Comparison of ENCODE assay signal across 15 mouse cellular contexts in genomic region chr9:46784355-46784975, GRCm38 (mm10).
A peak's percentile ranks its signal among the peaks of the same experiment; 100 is the strongest.
DNase-seq lines count a peak whose midpoint lies in the region; ATAC-seq and TF ChIP-seq lines count a peak whose summit lies in the region.
"Had no signal": no experiment of that assay in that cellular context is flagged by ENCODE, and none has a peak within 500 bp of the region (broad histone marks: within the 10 kb centered on the region; RNA-seq: fewer than 3 reads in every experiment).

No protein-coding gene starts in this region.

- H3K9ac ChIP-seq in forebrain, embryonic 13.5 days: no peak overlapping the region
- no peak overlapping the region for H3K9ac ChIP-seq in forebrain, embryonic 11.5 days (ENCODE audit: low read length)
- no peak overlapping the region for H3K9ac ChIP-seq in hindbrain, postnatal 0 days (replicated peaks; ENCODE audit: low read length)
- no peak overlapping the region for H3K9ac ChIP-seq in hindbrain, embryonic 12.5 days
- H3K9ac ChIP-seq in liver, embryonic 12.5 days: no peak overlapping the region

- intact Hi-C loops in left cerebral cortex, postnatal 25 days (cut with DNase I): no loop called here

- no peak overlapping the region for H3K4me3 ChIP-seq in forebrain, embryonic 13.5 days
- H3K4me3 ChIP-seq in forebrain, embryonic 11.5 days (ENCODE audit: low read depth, low read length): no peak overlapping the region
- no peak overlapping the region for H3K4me3 ChIP-seq in hindbrain, postnatal 0 days (ENCODE audit: low read length)
- no peak overlapping the region for H3K4me3 ChIP-seq in hindbrain, embryonic 12.5 days
- no peak overlapping the region for H3K4me3 ChIP-seq in cortical plate, adult 2 months (ENCODE audit: insufficient read depth, low read length)
- no peak overlapping the region for H3K4me3 ChIP-seq in liver, embryonic 12.5 days
- H3K4me3 ChIP-seq: myocyte had no signal

- H3K27ac ChIP-seq in forebrain, embryonic 13.5 days: no peak overlapping the region
- H3K27ac ChIP-seq in forebrain, embryonic 11.5 days (ENCODE audit: low read depth, low read length): no peak overlapping the region
- H3K27ac ChIP-seq in hindbrain, postnatal 0 days: no peak overlapping the region
- H3K27ac ChIP-seq in hindbrain, embryonic 12.5 days: no peak overlapping the region
- H3K27ac ChIP-seq in cortical plate, adult 2 months (ENCODE audit: insufficient read depth, low read length): peak overlapping the region; percentile 21; the same call in 1 of the 2 replicates
- H3K27ac ChIP-seq in liver, embryonic 12.5 days: no peak overlapping the region

- no peak for TF ChIP-seq CTCF in hindbrain, postnatal 0 days (IDR thresholded peaks at IDR 0.05; ENCODE audit: low read depth)
- no peak for TF ChIP-seq CTCF in cortical plate, adult 2 months (IDR thresholded peaks at IDR 0.05; ENCODE audit: extremely low read depth, insufficient read depth, low read length)

- peak; percentile 57 for ATAC-seq in forebrain, embryonic 13.5 days
- ATAC-seq in forebrain, embryonic 11.5 days (replicated peaks; ENCODE audit: low FRiP score): no peak
- no peak for ATAC-seq in hindbrain, postnatal 0 days
- no peak for ATAC-seq in hindbrain, embryonic 12.5 days (ENCODE audit: low FRiP score)
- ATAC-seq in liver, embryonic 12.5 days: no peak
- ATAC-seq: intestine, embryonic 16.5 days had no signal

- H3K4me1 ChIP-seq in forebrain, embryonic 13.5 days: peaks cover 27% of the 10 kb centered on the region
- H3K4me1 ChIP-seq in forebrain, embryonic 11.5 days (replicated peaks; ENCODE audit: control insufficient read depth, insufficient read depth, low read length): no peaks in the 10 kb centered on the region
- no peaks in the 10 kb centered on the region for H3K4me1 ChIP-seq in hindbrain, postnatal 0 days (ENCODE audit: insufficient read depth, low read length)
- no peaks in the 10 kb centered on the region; the same call in 1 of the 2 replicates for H3K4me1 ChIP-seq in hindbrain, embryonic 12.5 days
- H3K4me1 ChIP-seq in cortical plate, adult 2 months (ENCODE audit: control insufficient read depth, insufficient read depth, low read length): peaks cover 9% of the 10 kb centered on the region
- H3K4me1 ChIP-seq in liver, embryonic 12.5 days: no peaks in the 10 kb centered on the region

- no peaks in the 10 kb centered on the region for H3K9me3 ChIP-seq in forebrain, embryonic 13.5 days (replicated peaks)
- no peaks in the 10 kb centered on the region for H3K9me3 ChIP-seq in forebrain, embryonic 11.5 days (ENCODE audit: control insufficient read depth, low read length)
- no peaks in the 10 kb centered on the region for H3K9me3 ChIP-seq in hindbrain, postnatal 0 days (ENCODE audit: low read length)
- H3K9me3 ChIP-seq in hindbrain, embryonic 12.5 days (replicated peaks): no peaks in the 10 kb centered on the region
- H3K9me3 ChIP-seq in liver, embryonic 12.5 days (replicated peaks): no peaks in the 10 kb centered on the region

- DNase-seq in forebrain, embryonic 11.5 days (ENCODE audit: low spot score): no peak
- peak; percentile 47 for DNase-seq in hindbrain, postnatal 0 days (ENCODE audit: low spot score)
- peak; percentile 50 to 85 for DNase-seq in left cerebral cortex, postnatal 25 days (ENCODE audit: low spot score in 2 of 2)
- DNase-seq: B cell, adult 2 months; heart, adult 18-20 months; kidney, postnatal 10 days; spleen, adult 18-20 months; thymus, postnatal 4 days had no signal

- H3K36me3 ChIP-seq in forebrain, embryonic 13.5 days (ENCODE audit: poor library complexity, severe bottlenecking): no peaks in the 10 kb centered on the region
- no peaks in the 10 kb centered on the region for H3K36me3 ChIP-seq in forebrain, embryonic 11.5 days (ENCODE audit: control insufficient read depth, insufficient read depth, low read length)
- no peaks in the 10 kb centered on the region for H3K36me3 ChIP-seq in hindbrain, postnatal 0 days (ENCODE audit: insufficient read depth, low read length)
- H3K36me3 ChIP-seq in hindbrain, embryonic 12.5 days: no peaks in the 10 kb centered on the region
- H3K36me3 ChIP-seq in liver, embryonic 12.5 days: no peaks in the 10 kb centered on the region

- 48% methylated on average over 17 of the region's 17 CpGs for WGBS in forebrain, embryonic 13.5 days
- WGBS in forebrain, embryonic 11.5 days: 69% methylated on average over 17 of the region's 17 CpGs
- WGBS in hindbrain, postnatal 0 days: 41% methylated on average over 17 of the region's 17 CpGs
- 81% methylated on average over 17 of the region's 17 CpGs for WGBS in hindbrain, embryonic 12.5 days
- WGBS in liver, embryonic 12.5 days (ENCODE audit: insufficient replicate concordance): 74% methylated on average over 17 of the region's 17 CpGs

- H3K4me2 ChIP-seq in forebrain, embryonic 13.5 days: 0 out of 2 replicates have a peak overlapping the region, but pooled peaks have one; percentile 5
- no peak overlapping the region for H3K4me2 ChIP-seq in forebrain, embryonic 11.5 days (ENCODE audit: low read depth, low read length, severe bottlenecking)
- peak overlapping the region; percentile 30 for H3K4me2 ChIP-seq in hindbrain, postnatal 0 days (ENCODE audit: low read depth, low read length)
- no peak overlapping the region for H3K4me2 ChIP-seq in hindbrain, embryonic 12.5 days (replicated peaks)
- no peak overlapping the region for H3K4me2 ChIP-seq in liver, embryonic 12.5 days
- H3K4me2 ChIP-seq: liver, embryonic 11.5 days had no signal

- H3K27me3 ChIP-seq in forebrain, embryonic 13.5 days: peaks cover 64% of the 10 kb centered on the region
- H3K27me3 ChIP-seq in forebrain, embryonic 11.5 days (ENCODE audit: control insufficient read depth, insufficient read depth, low read length): no peaks in the 10 kb centered on the region; the same call in 1 of the 2 replicates
- H3K27me3 ChIP-seq in hindbrain, postnatal 0 days (ENCODE audit: insufficient read depth, low read length): no peaks in the 10 kb centered on the region
- H3K27me3 ChIP-seq in hindbrain, embryonic 12.5 days: no peaks in the 10 kb centered on the region
- no peaks in the 10 kb centered on the region for H3K27me3 ChIP-seq in liver, embryonic 12.5 days (replicated peaks)

- TF ChIP-seq POLR2A in cortical plate, adult 2 months (IDR thresholded peaks at IDR 0.05; ENCODE audit: extremely low read depth, insufficient read depth, low read length): no peak

Comparison
In these comparisons a context has a peak if more than half of its experiments do, and no peak if none do; other contexts are left out.
1. H3K4me2 ChIP-seq: peak in forebrain, embryonic 13.5 days (single experiment) and hindbrain, postnatal 0 days (single experiment); none in forebrain, embryonic 11.5 days (single experiment), hindbrain, embryonic 12.5 days (single experiment) and liver, embryonic 12.5 days (single experiment).